Mouse (Mus musculus) liver, postnatal 0 days (tissue): ENCODE results near the gene Strn3.

Experiments used
- CTCF ChIP-seq: sonication (generic); IDR thresholded peaks from 2 replicates; pipeline ENCODE4 v1.5.1; 2016; ENCODE audit warnings: antibody characterized with exemption, low read depth
- EP300 ChIP-seq: IDR thresholded peaks from 2 replicates; pipeline ENCODE4 v1.6.1; 2016; ENCODE audit warnings: antibody characterized with exemption, low read depth, mild to moderate bottlenecking

DNA sequence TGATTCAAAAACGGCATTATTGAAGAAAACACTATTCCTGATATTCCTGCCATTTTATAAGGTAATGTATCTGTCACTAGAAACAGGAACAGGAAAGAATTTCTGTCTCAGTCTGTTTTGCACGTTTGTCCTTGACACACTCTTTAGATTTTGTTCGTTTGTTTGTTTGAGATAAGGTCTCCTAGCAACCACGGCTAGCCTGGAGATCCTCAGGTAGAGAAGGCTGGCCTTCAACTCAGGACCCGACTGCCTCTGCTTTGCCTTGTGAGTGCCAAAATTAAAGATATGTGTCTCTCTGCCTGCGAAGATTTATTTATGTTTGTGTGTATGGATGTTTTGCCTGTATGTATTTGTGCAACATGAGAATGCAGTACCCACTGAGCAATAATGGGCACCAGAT is 49.8 kb downstream of the Strn3 start:
- TF ChIP-seq CTCF (no peak), EP300 (no peak)
